Mouse (Mus musculus): Measurements from ENCODE around the gene Kcne1.
A peak's percentile ranks its signal among the peaks of the same experiment; 100 is the strongest.

Kcne1 gene

GRCm38 (mm10) chr16:92357023-92357422 is 2.2 kb downstream of the Kcne1 start:
- no peak for DNase-seq (ENCODE audit: low read depth, low spot score)

- DNase-seq (ENCODE audit: low read depth, low spot score), result no peak
Observed at GRCm38 (mm10) chr16:92355982-92356381, 3.3 kb downstream of the Kcne1 start.

- no peak for DNase-seq (ENCODE audit: low read depth, low spot score)
Observed at GRCm38 (mm10) chr16:92355366-92355765, 3.9 kb downstream of the Kcne1 start.

GRCm38 (mm10) chr16:92353897-92354296 is 5.4 kb downstream of the Kcne1 start:
- DNase-seq (ENCODE audit: low read depth, low spot score), result no peak

GRCm38 (mm10) chr16:92353295-92353694 is 6.0 kb downstream of the Kcne1 start:
- DNase-seq (ENCODE audit: low read depth, low spot score), result no peak

DNA sequence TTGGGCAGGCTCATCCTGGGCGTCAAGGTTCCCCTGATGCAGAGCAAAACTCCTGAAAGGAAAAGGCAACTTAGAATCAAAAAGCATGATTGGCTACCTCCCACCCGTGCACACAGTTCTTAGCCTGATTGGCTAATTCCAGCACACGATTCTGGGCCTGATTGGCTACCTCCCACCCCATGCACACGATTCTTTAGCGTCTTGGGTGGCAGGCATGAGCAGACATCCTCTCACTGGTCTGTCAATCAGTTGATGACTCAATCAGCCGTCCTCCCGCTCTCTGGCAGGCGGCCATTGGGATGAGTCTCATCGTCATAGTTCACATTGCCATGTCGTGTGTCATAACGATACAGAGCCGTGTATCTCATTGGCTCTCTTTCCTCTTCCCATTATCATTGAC is 10.3 kb downstream of the Kcne1 start:
- DNase-seq (ENCODE audit: low read depth, low spot score), result no peak

- no peak for DNase-seq (ENCODE audit: low read depth, low spot score)
Observed at GRCm38 (mm10) chr16:92346297-92346916, 12.9 kb downstream of the Kcne1 start.

DNA sequence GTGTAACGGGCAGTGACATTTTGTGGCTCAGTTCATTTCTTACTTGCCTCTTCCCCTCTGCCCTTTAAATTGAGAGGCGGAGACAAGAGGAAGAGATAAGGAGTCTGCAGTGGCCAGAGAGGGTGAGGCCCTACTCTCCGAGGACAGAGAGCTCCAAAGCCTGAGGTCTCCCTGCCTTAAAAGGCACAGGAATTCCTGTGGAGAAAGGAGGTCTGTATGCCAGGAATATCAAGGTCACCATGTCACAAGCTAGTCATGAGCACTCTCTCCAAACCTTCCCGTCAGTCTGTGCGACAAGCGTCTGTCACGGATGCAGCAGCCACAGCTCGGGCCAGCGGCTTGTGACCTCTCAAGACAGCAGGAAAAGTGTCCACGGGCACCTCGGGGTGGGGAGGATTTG is 14.1 kb downstream of the Kcne1 start:
- no peak for DNase-seq (ENCODE audit: low read depth, low spot score)

- peak; percentile 50 for DNase-seq (ENCODE audit: low read depth, low spot score)
Observed at GRCm38 (mm10) chr16:92340612-92341511, 18.4 kb downstream of the Kcne1 start.

- peak; percentile 49 for DNase-seq (ENCODE audit: low read depth, low spot score)
Observed at GRCm38 (mm10) chr16:92336280-92336679, 23.0 kb downstream of the Kcne1 start.

DNA sequence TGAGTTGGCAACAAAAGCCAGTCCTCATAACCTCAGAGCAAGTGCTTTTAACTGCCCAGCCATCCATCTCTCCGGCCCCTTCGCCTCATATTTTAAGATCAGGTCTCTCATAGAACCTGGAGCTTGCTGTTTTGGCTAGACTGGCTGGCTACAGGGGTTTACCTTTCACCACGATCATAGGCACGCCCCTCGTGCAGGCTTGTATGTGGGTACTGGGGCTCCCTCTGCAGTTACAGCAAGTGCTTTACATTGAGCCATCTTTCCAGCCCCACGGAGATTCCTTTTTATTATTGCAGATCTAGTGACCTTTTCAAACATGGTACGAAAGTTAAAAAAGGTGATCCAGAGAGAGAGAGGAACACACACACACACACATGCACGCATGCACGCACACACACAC is 24.7 kb downstream of the Kcne1 start:
- no peak for DNase-seq (ENCODE audit: low read depth, low spot score)

- no peak for DNase-seq (ENCODE audit: low read depth, low spot score)
Observed at GRCm38 (mm10) chr16:92330966-92331365, 28.3 kb downstream of the Kcne1 start.

DNA sequence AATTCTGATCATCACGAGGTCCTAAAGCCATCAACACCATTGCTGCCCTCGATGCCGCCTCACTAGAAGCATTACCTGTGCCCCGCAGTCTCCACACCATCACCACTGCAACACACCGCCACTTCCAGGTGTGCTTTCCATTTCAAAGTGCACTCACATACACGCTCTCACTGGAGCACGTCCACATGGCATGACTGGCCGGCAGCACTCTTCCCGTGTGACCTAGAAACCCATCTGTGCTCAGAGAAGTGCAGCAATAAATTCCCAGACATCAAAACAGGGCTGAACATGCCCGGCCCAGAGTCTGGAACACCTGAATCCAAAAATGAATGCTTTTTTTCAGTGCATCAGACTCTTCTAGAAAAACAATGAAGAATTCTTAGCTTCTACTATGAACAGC is 31.4 kb downstream of the Kcne1 start:
- DNase-seq (ENCODE audit: low read depth, low spot score), result no peak

DNA sequence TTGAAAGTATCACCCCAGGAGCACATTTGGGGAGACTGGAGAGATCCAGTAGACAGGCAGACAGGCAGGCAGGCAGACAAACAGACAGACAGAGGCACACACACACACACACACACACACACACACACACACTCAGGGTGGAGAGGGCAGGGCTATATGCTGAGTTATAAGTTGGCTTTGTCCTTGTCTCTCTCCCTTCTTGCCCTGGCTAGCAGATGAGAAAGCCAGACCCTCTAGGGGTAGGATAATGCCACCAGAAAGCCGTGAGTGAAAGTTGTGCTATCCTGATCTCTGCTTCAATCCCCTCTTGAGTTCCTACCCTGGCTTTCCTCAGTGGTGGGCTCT is 34.2 kb downstream of the Kcne1 start:
- no peak for DNase-seq (ENCODE audit: low read depth, low spot score)

DNA sequence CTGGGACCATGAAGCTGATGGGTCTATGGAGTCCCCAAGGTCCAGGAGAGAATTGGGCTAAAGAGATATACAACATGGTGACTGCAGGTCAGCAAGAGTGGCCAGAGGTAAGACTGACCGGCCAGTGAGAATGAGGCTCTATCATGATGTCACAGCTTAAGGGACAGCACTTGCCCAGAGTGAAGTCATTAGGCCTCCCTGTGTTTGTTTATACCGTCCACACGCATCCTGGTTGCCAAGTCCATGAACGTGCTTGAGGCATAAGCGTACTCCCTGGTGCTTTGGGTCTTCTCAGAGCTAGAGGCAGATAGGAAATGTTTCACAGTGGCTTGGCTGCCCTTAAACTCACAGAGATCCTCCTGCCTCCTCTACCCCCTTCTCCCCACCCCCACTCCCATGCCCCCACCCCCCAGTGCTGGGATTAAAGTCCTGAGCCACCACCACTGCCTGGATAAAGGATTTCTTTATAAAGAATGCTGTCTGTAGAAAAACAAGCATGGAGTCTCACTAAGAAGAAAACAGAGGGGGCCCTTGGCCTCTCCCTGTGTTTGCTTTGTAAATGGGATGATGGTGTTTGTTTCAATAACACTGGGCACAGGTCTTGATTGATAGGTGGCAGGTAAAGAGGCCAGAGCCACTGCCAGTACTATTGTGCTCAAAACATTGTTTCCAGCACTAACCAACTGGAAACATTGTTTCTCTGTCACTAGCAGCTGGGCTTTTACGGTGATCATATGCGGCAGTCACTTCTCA is 34.8 kb downstream of the Kcne1 start:
- DNase-seq (ENCODE audit: low read depth, low spot score), result no peak

DNA sequence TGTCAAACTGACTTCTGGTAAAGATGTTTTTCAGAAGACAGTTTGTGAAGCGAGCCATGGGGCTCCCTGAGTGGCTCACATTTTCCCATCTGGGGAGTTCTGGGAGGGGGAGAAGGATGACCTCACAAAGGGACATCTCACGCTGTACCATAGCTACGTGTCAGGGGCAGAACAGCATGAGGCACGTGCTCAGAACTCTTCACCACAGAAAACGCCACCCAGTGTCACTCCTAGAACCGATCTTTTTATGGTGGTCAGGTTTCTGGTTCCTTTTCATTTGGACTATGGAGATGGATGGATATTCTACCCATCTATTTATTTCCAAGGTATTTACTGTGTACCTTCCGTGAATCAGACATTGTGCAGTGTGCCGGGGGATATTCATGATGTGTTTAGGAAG is 37.9 kb downstream of the Kcne1 start, which contains the start of gene Fam243:
TSS of gene Fam243 (minus strand) at position 101 of the 400 bp plus-strand sequence.
- no peak for DNase-seq (ENCODE audit: low read depth, low spot score)

GRCm38 (mm10) chr16:92320361-92320760 is 38.9 kb downstream of the Kcne1 start:
- no peak for DNase-seq (ENCODE audit: low read depth, low spot score)

DNA sequence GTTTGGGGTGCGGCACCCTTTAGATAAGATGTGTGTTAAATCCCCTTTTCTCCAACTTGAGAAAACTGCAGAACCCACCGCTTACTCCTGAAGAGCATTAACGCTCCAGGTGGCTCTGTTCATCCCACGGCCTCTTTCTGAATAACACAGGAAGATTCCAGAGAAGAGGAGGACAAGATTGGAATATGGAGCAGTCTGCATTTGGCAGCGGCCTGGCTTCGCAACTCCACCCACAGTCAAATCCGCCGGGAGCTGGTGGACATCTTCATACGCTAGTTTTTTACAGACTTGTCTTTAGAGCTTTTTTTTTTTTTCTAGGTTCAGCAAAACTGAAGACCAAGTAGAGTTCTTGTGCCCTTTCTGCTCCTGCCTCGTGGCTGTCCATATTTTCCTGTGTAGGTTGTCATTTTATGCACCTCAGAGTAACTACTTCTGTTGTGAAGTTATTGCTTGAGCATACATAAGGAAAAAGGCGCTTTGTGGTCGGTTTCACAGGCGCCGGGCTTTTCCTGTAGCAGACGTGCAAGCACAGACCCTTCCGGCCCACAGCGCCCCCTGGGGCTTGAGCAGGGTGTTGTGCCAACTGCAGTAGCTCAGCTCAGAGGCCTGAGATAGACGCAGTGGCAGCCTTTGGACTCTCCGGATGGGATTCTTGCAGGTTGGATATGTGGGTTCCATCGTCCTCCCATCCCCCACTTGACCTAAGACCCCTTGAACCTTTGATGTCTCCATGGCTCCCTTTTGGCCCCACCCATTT is 39.7 kb downstream of the Kcne1 start:
- DNase-seq (ENCODE audit: low read depth, low spot score), result peak; percentile 76

DNA sequence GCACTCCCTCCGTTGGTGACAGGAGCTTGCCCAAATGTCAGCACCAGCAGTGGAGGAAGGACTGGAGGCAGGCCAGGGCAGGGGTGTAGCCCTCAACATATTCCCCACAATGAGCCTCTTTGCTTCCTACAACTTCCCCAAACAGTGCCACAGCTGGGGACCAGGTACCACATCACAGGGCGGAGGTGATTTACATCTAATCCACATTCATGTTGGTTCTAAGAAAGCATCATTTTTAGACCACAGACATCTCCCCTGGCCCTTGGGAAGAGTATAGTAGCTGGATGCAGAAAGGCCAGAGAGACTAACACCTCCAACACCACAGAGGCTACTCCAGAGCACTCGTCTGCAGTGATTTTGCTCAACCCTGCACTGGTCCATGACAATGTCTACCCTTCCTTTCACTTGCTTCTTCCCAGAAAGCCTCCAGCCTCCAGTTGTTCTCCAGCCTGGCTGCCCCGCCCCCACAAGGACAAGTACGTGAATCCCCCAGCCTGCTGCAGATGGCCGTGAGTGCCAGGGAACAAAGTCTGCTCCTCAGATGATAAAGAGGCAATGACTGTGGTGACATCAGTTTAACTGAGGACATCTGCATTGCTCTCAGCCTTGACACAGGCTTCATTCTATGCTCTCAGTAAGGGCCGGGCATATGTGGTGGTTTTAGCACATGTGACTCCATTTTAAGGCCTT is 43.1 kb downstream of the Kcne1 start:
- no peak for DNase-seq (ENCODE audit: low read depth, low spot score)

DNA sequence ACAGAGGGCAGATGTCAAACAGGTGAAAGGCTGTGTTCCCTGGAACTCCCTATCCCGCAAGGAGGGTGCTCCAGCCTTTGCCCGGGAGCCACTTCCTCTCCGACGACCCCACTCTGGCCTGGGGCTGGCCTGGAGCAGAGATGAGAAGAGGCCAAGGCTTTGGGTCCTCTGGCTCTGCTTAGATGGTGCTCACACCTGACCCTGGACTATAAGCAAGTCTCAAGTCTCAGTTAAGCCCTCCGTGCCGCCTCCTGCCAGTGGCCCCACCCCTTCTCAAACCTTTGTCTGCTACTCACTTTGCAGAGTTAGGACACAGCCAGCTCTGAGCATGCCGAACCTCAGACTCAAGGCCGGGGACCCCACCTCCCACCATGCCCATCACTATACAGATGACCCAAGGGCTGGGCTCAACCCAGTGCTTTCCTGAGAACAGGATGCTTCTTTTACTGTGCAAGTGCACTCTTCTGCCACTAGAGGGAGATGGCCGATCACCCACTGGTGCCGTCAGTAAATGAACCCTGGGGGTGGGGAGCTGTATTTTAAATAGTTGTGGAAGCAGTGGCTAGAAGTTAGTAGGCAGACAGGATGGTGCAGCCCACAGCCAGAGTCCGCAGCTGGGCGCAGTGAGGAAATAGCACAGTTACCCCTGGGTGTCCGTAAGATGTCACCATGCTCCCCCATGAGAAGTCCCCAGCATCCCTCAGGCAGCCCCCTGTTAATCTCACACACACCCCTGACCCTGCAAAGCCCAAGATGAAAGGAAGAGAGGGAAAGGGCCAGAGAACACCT is 45.1 kb downstream of the Kcne1 start:
- no peak for DNase-seq (ENCODE audit: low read depth, low spot score)

All from WW6 (cell line).